Mouse (Mus musculus) cerebellum, adult 8-10 months (tissue): ENCODE measurements at regions not wholly inside any gene's neighbourhood (a gene's known extent, or its start where the extent isn't known, plus 50 kb on each side); places are given as distances from the start of the nearest gene placed in this dataset.

Experiments used
- DNase-seq: peaks from one replicate; pipeline ENCODE4 v3.0.0; 2022

GRCm38 (mm10) chr13:43724161-43724560, 60.4 kb upstream of the Cd83 start:
- no peak for DNase-seq

DNA sequence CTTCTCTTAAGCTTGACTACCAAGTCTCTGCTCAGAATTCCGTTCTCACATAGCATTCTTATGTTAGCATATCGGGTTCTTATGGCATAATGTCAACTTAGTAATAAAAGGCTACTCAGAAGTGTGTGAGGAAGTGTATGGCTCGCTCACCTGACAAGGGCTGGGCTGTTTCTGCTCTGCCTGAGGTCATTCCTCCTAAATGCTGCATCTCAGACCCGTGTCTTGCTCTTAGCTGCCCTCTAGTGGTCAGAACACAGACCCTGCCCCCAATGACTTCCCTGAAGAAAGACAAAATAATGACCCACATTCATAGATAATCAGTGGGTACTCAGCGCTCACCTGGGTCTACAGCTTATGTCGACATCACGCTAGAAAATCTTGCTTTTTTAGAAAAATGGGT, 58.9 kb upstream of the Cd83 start:
- peak; percentile 82 for DNase-seq

DNA sequence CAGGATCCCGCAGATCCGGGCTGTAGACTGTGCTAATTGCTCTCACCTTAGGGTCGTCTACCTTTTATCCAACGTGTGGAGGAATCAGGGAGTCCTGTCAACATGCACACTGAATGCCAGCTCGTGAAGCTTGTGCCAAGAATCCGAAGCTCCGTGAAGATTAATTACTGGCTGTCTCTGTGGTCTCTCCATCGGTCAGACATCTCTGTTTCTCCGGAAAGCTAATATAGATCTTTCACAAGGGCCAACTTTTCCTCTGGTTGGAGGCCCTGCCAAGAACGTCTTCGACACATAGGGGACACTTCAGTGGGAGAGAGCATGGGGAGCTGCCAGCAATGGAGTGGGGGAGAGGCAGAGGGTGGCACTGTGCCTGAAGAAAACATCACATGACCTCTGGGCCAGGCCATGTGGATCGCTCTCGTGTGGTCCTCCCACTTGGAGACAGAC, 57.7 kb upstream of the Cd83 start:
- peak; percentile 52 for DNase-seq

DNA sequence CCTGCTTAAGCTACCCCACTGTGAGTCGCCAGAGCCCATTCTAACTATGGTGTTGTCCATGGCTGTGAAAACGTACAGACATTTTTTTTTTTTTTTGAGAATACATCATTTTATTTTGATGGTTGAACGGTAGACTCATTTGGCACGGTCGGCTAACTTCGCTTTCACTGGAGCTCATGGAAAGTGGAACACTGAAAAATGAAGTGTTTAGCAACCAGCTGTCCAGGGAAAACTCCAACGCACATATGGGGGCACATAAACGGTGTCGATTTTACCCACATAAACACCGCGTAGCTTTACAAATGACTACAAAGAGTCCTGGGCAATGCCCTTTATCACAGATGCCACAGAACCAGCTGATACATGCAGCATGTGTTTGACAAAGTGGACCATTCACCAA, 55.0 kb upstream of the Cd83 start:
- DNase-seq: no peak

GRCm38 (mm10) chr13:43733061-43733460, 51.5 kb upstream of the Cd83 start:
- peak; percentile 78 for DNase-seq

DNA sequence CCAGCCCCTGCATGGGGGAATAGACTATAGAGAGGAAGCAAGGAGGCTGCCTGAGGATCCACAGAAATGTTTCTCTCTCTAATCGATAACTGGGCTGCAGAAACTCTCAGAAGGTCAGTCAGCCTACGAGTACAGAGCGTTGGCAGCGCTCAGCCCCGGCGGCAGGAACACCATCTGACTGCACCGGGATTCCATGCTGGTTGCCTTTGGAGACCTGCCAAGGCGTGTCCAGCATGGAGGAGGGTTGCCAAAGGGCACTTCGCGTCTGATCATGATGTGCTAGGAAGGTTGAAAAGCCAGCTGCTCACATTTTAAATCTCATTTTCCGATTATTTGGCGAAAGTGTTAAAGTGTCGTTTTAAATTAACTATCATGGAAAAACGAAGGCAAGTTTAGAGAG, 49.9 kb upstream of the Cd83 start:
- DNase-seq: peak; percentile 94
